Mouse (Mus musculus) gastrocnemius, adult 2 months (tissue): Measurements from ENCODE around the gene Rps26. TPM values are rescaled to one million over a fixed set of nuclear protein-coding genes. Genes with fewer than 3 reads are reported as not detected.

ENCODE experiments used
- DNase-seq: peaks from one replicate; pipeline ENCODE4 v3.0.0; 2022
- H3K27ac ChIP-seq: fragments of 200-600 bp; 2 replicates; pipeline ENCODE4 v1.8.1; 2022; ENCODE audit warnings: mild to moderate bottlenecking
- H3K4me3 ChIP-seq: fragments of 200-600 bp; 2 replicates; pipeline ENCODE4 v1.8.1; 2022; ENCODE audit warnings: mild to moderate bottlenecking, moderate library complexity
- CTCF ChIP-seq: fragments of 200-600 bp; IDR thresholded peaks from 2 replicates; pipeline ENCODE4 v1.8.1; 2022; ENCODE audit warnings: antibody characterized with exemption, mild to moderate bottlenecking, moderate library complexity
- intact Hi-C: fragments of 180-260 bp; cut with DNase I; formaldehyde crosslinking; loops from one replicate; pipeline ENCODE4 v1.15.1; 2025
- long read RNA-seq, 2 experiments: library from polyadenylated mRNA; stranded (forward); transcript quantifications; one replicate each; pipeline ENCODE4 v2.0.0; 2021
- total RNA-seq, 2 experiments: library from RNA; stranded (reverse); gene quantifications; 2 replicates each; pipeline ENCODE4 v1.2.3; 2021

The Rps26 gene
- 100 to 1,000 TPM; 299 to 383 TPM for total RNA-seq
- long read RNA-seq, experiment 1, transcript Rps26-201 (4 exons, 681 nt) = major isoform, 168 of 186 reads
- long read RNA-seq, experiment 1, transcript Rps26-202 (3 exons, 596 nt) = minor isoform, 11 of 186 reads
- long read RNA-seq, experiment 1, partial matches to known transcripts = 7 of 186 reads
- long read RNA-seq, experiment 1, other reads (novel, unspliced or antisense) = 0 of 186 reads
- long read RNA-seq, experiment 2, transcript Rps26-201 (4 exons, 681 nt) = major isoform, 212 of 222 reads
- long read RNA-seq, experiment 2, partial matches to known transcripts = 3 of 222 reads
- long read RNA-seq, experiment 2, other reads (novel, unspliced or antisense) = 3 of 222 reads

- Histone ChIP-seq H3K27ac (peak within 1 kb of the TSS; percentile 99), H3K4me3 (peak within 1 kb of the TSS; percentile 85)
- intact Hi-C loops = loop anchor here (2.0 to 10.0 kb wide), 3 partner anchors 46 to 178 kb away; partner anchors contain the start of genes Dnajc14, Pa2g4, Suox and Tmem198b
- peak; percentile 60 for TF ChIP-seq CTCF
- DNase-seq = peak; percentile 89
Measured at GRCm38 (mm10) chr10:128626311-128627310, at the start of gene Rps26. TSS of gene Rps26 (minus strand) at chr10:128626747.

- intact Hi-C loops = loop anchor here (5.0 kb wide), 3 partner anchors 47 to 107 kb away; partner anchors contain the start of genes Pa2g4 and Rps26
- no peak for DNase-seq
- H3K4me3 ChIP-seq = peak overlapping the region; percentile 83
- peak overlapping the region; percentile 93 for H3K27ac ChIP-seq
- TF ChIP-seq CTCF = peak; percentile 81
Measured at GRCm38 (mm10) chr10:128674469-128675008, 48.0 kb upstream of the Rps26 start.

GRCm38 (mm10) chr10:128673763-128674468 lies 47.4 kb upstream of the Rps26 start, which contains the start of gene Suox:
TSS of gene Suox (minus strand) at chr10:128674073.
- peak; percentile 92 for DNase-seq
- TF ChIP-seq CTCF = no peak
- intact Hi-C loops = loop anchor here (5.0 kb wide), 3 partner anchors 47 to 107 kb away; partner anchors contain the start of genes Pa2g4 and Rps26
- Histone ChIP-seq H3K27ac (peak within 1 kb of the TSS; percentile 93), H3K4me3 (peak within 1 kb of the TSS; percentile 83)

- DNase-seq = no peak
- intact Hi-C loops = loop anchor here (5.0 kb wide), 3 partner anchors 44 to 104 kb away; partner anchors contain the start of genes Pa2g4 and Rps26
- no peak for TF ChIP-seq CTCF
- Histone ChIP-seq H3K4me3 (no peak overlapping the region), H3K27ac (no peak overlapping the region)
Measured at GRCm38 (mm10) chr10:128671148-128671547, 44.6 kb upstream of the Rps26 start.

- DNase-seq = peak; percentile 46
- Histone ChIP-seq H3K4me3 (peak overlapping the region; percentile 72), H3K27ac (no peak overlapping the region)
- intact Hi-C loops = no loop called here
- TF ChIP-seq CTCF = no peak
Measured at GRCm38 (mm10) chr10:128668790-128669672, 42.5 kb upstream of the Rps26 start.

- intact Hi-C loops = no loop called here
- TF ChIP-seq CTCF = no peak
- Histone ChIP-seq H3K4me3 (no peak overlapping the region), H3K27ac (no peak overlapping the region)
- no peak for DNase-seq
Measured at GRCm38 (mm10) chr10:128665806-128666205, 39.3 kb upstream of the Rps26 start.

GRCm38 (mm10) chr10:128665307-128665706 lies 38.8 kb upstream of the Rps26 start:
- Histone ChIP-seq H3K4me3 (no peak overlapping the region), H3K27ac (no peak overlapping the region)
- TF ChIP-seq CTCF = no peak
- DNase-seq = no peak
- intact Hi-C loops = no loop called here

GRCm38 (mm10) chr10:128664808-128665207 lies 38.3 kb upstream of the Rps26 start:
- H3K27ac ChIP-seq = no peak overlapping the region
- no peak for DNase-seq
- intact Hi-C loops = no loop called here
- H3K4me3 ChIP-seq = no peak overlapping the region
- no peak for TF ChIP-seq CTCF

- no peak for TF ChIP-seq CTCF
- intact Hi-C loops = no loop called here
- no peak for DNase-seq
- Histone ChIP-seq H3K27ac (no peak overlapping the region), H3K4me3 (no peak overlapping the region)
Measured at GRCm38 (mm10) chr10:128663441-128664220, 37.1 kb upstream of the Rps26 start.

GRCm38 (mm10) chr10:128662465-128662864 lies 35.9 kb upstream of the Rps26 start:
- TF ChIP-seq CTCF = no peak
- no peak for DNase-seq
- no peak overlapping the region for H3K27ac ChIP-seq
- H3K4me3 ChIP-seq = no peak overlapping the region
- intact Hi-C loops = no loop called here
